Mouse (Mus musculus) ovary, adult 10 weeks (tissue): ENCODE results near the gene Antxr2. TPM values are rescaled to one million over a fixed set of nuclear protein-coding genes. Genes with fewer than 3 reads are reported as not detected.

Experiments
- polyA plus RNA-seq: library from polyadenylated mRNA; stranded (reverse); fragments of 350-450 nt; fragmentation: Illumina TruSeq; extraction: RNeasy Lipid Tissue Mini Kit (QIAGEN cat#74804); gene quantifications from one replicate; pipeline ENCODE4 v1.2.3, GENCODE M21; 2014

The Antxr2 gene
- polyA plus RNA-seq = 76.9 TPM

DNA sequence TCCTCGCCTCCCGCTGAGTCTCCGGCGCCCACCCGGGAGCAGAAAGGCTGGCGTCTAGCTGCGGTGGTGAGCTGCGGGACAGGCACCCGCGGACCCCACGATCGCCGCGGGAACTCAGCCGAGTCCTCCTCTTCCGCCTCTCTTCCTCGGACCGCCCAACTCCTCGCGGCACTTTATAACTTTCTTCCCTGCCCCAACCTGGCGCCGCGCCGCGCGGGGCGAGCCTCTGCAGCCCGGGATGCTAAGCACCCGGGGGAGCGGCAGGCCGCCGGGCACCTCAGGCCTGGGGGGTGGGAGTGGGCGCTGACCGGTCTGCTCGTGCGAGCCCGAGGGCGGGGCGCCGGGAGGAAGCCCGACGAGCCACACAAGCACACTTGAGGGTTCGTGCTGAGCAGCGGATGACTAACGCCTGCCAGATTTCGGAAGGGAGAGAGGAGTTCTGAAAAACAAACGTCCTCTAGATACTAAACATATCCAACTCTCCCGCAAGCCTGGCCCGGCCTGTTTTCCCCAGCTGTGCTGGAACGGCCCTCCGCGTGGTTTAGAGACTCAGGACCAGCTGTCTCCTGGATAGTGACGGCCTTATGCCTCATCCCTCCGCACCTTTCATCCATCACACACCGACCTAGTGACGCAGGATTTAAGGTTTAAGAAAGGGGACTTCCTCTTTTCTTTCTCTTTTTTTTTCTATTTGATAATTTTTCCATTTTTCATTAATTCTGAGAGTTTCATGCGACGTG, at the start of gene Antxr2:
Gene Antxr2 (minus strand): TSS at position 142 of the 740 bp plus-strand sequence.

Other genes with a start within 250 kb of the Antxr2 start
- gene Prdm8, start 136.2 kb upstream of the Antxr2 start, polyA plus RNA-seq = not detected
- not detected for gene Fgf5, start 223.1 kb upstream of the Antxr2 start, polyA plus RNA-seq